Mouse (Mus musculus): ENCODE data around the gene Lysmd1.

DNA sequence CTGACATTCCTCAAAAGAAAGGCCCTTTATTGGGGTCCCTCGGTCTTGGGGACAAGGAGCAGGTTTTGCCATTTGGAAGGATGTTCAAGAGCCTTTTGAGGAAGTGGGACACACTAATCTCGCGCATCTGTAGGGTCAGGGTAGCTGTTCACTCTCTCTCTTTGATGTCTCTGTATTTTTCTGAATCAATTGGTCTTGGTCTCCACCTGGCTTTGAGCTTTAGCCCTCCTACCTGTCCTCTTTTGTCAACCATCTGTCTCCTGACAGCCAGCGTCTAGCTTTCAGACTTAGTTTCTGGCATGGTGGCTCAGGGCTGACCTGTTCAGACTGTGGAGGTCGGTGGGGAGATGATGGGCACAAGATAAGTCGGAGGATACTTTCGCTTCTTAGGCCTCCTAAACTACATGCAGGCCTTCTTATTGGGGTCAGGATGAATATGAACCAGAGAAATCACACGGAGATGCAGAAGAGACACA is 25.7 kb downstream of the Lysmd1 start:
- no peak for TF ChIP-seq CTCF (IDR thresholded peaks at IDR 0.05; ENCODE audit: extremely low read depth, insufficient read depth, insufficient read length, insufficient replicate concordance)
- TF ChIP-seq POLR2A (IDR thresholded peaks at IDR 0.05; ENCODE audit: low read depth, low read length): no peak
